Comparison of ENCODE assay signal across 19 mouse cellular contexts in the genomic region with DNA sequence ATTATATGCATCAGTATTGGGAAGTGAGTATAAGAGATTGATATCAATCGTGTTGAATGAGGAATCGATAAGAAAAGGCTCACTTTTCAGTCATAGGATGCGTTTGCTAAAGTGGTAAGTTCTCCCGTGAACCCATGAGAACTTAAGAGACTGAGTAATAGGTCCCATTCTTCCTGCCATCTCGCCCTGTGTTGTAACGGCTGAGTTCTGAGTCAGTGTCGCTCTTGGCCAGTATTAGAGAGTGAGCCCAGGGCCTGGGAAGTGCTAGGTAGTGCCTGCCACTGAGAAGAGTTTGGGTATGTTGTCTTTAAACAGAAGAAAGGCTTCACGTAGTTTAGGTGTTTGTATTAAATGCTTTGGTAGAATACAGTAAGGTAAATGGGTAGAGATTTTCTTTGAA. TPM values are rescaled to one million over a fixed set of nuclear protein-coding genes. Genes with fewer than 3 reads are reported as not detected.
DNase-seq lines count a peak whose midpoint lies in the region.
"Had no signal": no experiment of that assay in that cellular context is flagged by ENCODE, and none has a peak within 500 bp of the region (broad histone marks: within the 10 kb centered on the region; RNA-seq: fewer than 3 reads in every experiment).

No protein-coding gene starts in this region.

- peaks cover 10% of the 10 kb centered on the region; the same call in 1 of the 2 replicates for H3K9me3 ChIP-seq in embryonic facial prominence, embryonic 10.5 days
- no peaks in the 10 kb centered on the region for H3K9me3 ChIP-seq in limb, embryonic 10.5 days (replicated peaks)

- H3K27me3 ChIP-seq in embryonic facial prominence, embryonic 10.5 days (replicated peaks; ENCODE audit: low read depth, poor library complexity, severe bottlenecking) = no peaks in the 10 kb centered on the region
- no peaks in the 10 kb centered on the region for H3K27me3 ChIP-seq in limb, embryonic 10.5 days (ENCODE audit: low read depth, poor library complexity, severe bottlenecking)
- H3K27me3 ChIP-seq: CH12.LX, Patski had no signal

- H3K4me1 ChIP-seq in embryonic facial prominence, embryonic 10.5 days = no peaks in the 10 kb centered on the region
- H3K4me1 ChIP-seq in limb, embryonic 10.5 days = no peaks in the 10 kb centered on the region

- no peak overlapping the region for H3K27ac ChIP-seq in embryonic facial prominence, embryonic 10.5 days (replicated peaks)
- H3K27ac ChIP-seq in limb, embryonic 10.5 days = no peak overlapping the region

- 96% methylated on average over 8 of the region's 8 CpGs for WGBS in embryonic facial prominence, embryonic 10.5 days
- 96% methylated on average over 8 of the region's 8 CpGs for WGBS in limb, embryonic 10.5 days

- peak; percentile 44 for DNase-seq in heart, adult 11 months
- DNase-seq in heart, postnatal 14 days = no peak
- peak; percentile 9 for DNase-seq in 3T3-L1 (ENCODE audit: low read depth, low spot score)
- DNase-seq in 416B (ENCODE audit: low read depth) = peak; percentile 55
- DNase-seq in NIH3T3 (ENCODE audit: low read depth) = peak; percentile 27
- DNase-seq in embryonic facial prominence, embryonic 10.5 days (ENCODE audit: low spot score) = no peak
- no peak for DNase-seq in left cerebral cortex, postnatal 36 days (ENCODE audit: low spot score in 2 of 2)
- no peak for DNase-seq in limb, embryonic 10.5 days (ENCODE audit: low spot score)
- DNase-seq: adrenal gland, adult 2 months; adrenal gland, adult 8-10 months; adrenal gland, postnatal 10 days; adrenal gland, postnatal 25 days; cerebellum, adult 11 months; cerebellum, adult 11-12 months; cerebellum, adult 18-20 months; cerebellum, adult 2 months; cerebellum, adult 8-10 months had no signal

- H3K4me3 ChIP-seq in embryonic facial prominence, embryonic 10.5 days = no peak overlapping the region
- H3K4me3 ChIP-seq in limb, embryonic 10.5 days = no peak overlapping the region

- peaks cover 90% of the 10 kb centered on the region for H3K36me3 ChIP-seq in embryonic facial prominence, embryonic 10.5 days (replicated peaks)
- H3K36me3 ChIP-seq in limb, embryonic 10.5 days = peaks cover 89% of the 10 kb centered on the region

- intact Hi-C loops in heart, postnatal 14 days (cut with DNase I) = no loop called here
- intact Hi-C loops in left cerebral cortex, postnatal 36 days (cut with DNase I) = no loop called here

RNA-seq across cellular contexts. Expression of a gene that starts 53.5 kb away (rescaled TPM):
- 10 to 100 TPM; 58.6 to 59.5 TPM for total RNA-seq in heart, postnatal 14 days (2021)
- polyA plus RNA-seq in embryonic facial prominence, embryonic 10.5 days (2016; fragmentation: Nextera tagmentation; extraction: Ambion mirVana) = 39.7 and 41.9 TPM in 2 replicates
- 100 to 1,000 TPM; 168 to 190 TPM for total RNA-seq in left cerebral cortex, postnatal 36 days (2021)
- polyA plus RNA-seq in limb, embryonic 10.5 days (2016; fragmentation: Nextera tagmentation; extraction: Ambion mirVana) = 42.7 and 42.9 TPM in 2 replicates

Comparison
In these comparisons a context has a peak if more than half of its experiments do, and no peak if none do; other contexts are left out.
1. DNase-seq: peak in heart, adult 11 months (single experiment), 3T3-L1 (single experiment), 416B (single experiment) and NIH3T3 (single experiment); none in heart, postnatal 14 days (0 of 2), embryonic facial prominence, embryonic 10.5 days (single experiment), left cerebral cortex, postnatal 36 days (0 of 2) and limb, embryonic 10.5 days (single experiment).